Mouse (Mus musculus) retina, adult 2 months (tissue): Measurements from ENCODE around the gene Nxnl2.
"Not testable (repeated sequence)": the region's sequence is repeated elsewhere in the genome, so short reads cannot be mapped to it uniquely, and the experiment has no call there.

Source experiments
- DNase-seq: peaks from one replicate; pipeline ENCODE4 v3.0.0-alpha.2; 2012; ENCODE audit warnings: low read depth, low spot score

The Nxnl2 gene

DNA sequence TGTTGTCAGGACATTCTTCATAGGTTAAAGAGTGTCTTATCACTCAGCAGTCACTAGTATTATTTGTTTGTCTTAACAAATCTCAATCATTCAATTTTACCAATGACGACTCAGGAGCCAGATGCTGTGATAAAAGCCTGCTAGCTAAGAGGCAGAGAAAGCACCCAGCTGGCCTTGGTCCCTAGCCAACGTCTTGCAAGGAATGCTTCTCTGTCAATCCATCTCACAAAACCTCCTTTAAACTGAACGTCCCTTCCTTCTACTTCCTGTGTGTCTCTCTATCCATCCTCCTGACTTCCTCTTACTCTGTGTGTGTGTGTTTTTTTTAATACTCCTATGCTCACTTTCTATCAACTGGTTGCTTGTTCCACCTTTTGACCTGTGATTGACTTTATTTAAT is 8.5 kb downstream of the Nxnl2 start:
- DNase-seq: no peak

DNA sequence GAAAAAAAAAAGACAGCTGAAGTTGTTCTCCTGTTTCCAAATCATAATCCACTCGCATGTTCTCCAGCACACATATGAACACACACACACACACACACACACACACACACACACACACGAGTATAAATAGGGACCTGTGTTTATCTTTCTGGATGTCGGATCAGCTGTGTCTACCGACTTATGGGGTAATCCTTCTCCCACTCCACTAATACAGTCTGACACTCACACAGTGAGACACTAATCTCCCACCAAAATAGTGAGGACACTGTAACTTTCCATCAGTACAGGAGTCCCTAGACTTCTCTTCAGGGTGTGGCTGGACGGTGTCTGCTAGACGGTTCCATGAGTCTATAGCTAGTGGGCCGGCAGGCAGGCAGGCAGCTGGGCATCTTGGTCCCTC is 11.4 kb downstream of the Nxnl2 start:
- peak; percentile 76 for DNase-seq

DNA sequence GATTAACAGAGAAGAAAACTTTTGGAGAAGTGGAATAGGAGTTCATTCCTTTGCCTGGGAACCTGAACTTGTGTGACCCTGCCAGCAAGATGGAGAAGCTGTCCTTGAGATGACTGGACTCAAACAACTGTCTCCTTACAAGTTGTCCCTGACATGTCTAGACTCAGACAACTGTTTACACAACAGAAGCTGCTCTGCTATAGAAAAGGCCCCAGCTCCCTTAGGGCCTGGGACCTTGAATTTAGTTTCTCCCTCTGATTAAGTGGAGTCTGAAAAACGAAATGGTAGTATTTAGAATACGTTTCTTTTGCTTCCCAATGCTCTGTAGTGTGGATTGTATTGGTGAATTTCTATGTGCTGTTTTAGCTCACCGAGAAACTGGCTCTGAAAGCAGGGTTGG is 14.1 kb downstream of the Nxnl2 start:
- no peak for DNase-seq

DNA sequence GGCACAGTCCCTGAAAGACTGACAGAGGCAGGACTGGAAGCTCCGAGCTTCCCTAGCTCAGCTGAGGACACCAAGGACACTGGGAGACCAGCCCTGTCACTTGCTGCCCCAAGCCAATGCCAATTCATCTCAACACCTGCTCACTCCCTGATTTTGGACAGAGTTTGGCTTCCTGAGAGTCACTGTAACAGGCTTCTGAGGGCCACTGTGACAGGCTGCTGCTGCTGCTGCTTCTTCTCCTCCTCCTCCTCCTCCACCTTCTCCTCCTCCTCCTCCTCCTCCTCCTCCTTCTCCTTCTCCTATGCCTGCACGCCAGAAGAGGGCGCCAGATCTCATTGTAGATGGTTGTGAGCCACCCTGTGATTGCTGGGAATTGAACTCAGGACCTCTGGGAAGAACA is 19.5 kb downstream of the Nxnl2 start:
- no peak for DNase-seq

DNA sequence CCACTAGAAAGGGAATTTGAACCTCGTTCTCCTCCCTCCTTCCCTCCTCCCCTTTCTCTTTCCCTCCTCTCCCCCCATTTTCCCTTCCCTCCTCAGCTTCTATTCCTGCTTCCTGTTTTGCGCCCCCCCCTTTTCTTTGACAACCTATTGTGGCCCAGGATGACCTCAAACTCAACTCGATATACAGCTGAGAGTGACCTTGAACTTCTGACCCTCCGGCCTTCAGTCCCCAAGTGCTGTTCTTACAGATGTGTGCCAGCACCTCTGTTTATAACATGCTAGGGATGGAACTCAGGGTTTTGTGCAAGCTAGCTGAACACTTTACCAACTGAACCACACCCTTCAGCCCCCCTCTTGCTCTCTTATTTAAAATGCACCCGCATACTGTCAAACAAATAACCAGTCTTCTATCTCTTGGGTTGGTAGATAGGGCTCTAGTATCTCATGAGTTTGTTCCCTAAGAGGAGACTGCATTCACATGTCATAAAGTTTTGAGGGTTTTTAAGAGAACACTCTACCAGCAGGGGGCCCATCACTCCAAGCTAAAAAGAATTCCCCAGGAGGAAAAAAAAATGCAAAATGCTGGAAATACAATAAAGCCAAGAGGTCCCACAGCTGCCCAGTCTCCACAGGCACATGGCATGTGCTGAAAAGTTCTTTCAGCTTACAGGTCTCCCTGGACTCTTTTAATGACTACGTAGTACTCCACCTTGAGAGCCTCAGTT is 20.8 kb downstream of the Nxnl2 start:
- DNase-seq: no peak

DNA sequence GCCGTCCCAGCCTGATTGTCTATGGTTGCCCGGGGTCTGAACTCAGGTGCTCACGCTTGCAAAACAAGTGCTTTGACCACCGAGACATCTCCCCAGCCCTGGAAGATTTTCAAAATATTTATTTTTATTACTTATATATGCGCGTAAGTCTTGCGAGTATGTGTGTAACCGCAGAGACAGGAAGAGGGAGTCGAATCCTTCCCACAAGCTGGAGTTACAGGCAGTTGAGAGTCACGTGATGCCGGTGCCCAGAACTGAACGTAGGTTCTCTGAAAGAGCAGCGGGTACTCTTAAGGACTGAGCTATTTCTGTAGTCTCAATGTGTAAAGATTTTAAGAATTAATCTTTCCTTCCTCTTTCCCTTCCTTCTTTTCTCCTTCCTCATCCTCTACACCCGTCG is 23.1 kb downstream of the Nxnl2 start:
- no peak for DNase-seq

DNA sequence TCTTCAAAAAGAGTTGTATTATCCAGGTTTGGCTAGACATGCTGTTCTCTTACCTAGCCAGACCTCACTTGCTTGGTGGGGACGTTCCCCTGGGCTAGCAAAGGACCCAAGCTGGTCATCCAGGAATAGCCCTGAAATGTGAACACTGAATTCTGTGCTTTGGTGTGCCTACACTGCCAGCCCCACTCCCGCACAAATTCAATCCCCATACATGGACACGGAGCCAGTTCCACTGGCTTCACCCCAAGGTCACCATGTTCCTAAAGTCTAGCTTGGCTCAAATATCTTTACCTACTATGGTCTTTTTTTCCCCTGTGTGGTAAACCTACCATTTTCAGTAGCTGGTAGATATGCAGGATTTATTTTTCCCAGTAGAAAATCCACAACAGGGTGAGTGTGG is 26.9 kb downstream of the Nxnl2 start:
- no peak for DNase-seq

DNA sequence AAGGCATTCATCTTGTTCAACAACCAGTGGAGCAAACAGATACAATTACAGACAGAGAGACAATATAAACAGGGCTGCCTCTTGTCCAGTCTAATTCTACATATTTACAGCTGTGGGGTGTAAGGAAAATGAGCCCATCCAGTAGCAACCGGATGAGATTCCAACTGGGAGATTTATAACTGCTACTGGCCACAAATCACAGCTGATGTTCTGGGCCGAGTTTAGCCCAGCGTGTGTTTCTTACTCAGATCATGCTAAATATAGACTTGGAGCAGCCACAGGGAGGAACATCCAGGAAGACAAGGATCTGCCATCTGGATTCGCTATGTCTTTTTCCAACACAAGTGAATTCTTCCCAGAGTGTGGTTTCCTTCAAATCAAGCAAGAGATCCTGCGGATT is 27.4 kb downstream of the Nxnl2 start:
- no peak for DNase-seq

DNA sequence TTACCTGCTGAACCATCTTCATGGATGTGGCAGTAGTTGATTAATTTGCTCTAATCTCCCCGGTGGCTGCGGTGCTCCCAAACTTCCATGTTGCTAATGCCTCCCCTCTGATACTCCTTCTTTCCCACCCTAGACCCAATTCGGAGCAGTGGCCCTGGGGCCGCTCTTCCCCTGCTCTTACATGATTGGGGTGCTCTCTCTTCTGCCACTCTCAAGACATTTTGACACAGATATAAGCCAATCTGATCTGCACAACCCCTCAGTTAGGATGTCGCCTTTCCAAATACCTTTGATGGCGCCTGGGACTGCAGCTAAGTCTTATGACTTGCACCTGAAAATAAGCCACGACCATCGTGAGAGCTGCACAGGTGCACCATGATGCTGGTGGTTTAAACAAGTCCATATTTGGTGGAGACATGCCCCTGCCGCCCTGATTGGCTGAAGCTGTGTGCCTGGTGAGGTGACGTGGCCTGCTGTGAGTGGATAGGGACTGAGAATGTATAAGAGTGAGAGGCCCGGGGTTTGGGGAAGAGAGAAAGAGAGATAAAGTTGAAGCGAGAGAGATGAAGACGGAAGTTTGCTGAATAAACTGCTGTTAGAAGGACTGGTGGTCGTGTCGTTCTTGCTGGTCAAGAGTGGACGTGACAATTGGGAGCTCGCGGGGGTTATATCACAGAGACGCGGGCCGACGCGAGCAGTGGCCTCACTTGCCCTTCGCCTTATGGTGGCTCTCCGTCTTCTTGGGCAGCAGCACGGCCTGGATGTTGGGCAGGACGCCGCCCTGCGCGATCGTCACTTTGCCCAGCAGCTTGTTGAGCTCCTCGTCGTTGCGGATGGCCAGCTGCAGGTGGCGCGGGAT is 31.4 kb downstream of the Nxnl2 start:
- DNase-seq: not testable (repeated sequence)

DNA sequence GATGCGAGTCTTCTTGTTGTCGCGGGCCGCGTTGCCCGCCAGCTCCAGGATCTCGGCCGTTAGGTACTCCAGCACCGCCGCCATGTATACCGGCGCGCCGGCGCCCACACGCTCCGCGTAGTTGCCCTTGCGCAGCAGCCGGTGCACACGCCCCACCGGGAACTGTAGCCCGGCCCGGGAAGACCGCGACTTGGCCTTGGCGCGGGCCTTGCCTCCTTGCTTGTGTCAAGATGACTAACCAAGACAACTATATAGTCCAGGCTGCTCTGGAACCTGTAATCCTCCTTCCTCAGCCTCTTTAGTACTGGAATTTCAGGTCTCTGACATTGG is 32.0 kb downstream of the Nxnl2 start:
- DNase-seq: not testable (repeated sequence)

DNA sequence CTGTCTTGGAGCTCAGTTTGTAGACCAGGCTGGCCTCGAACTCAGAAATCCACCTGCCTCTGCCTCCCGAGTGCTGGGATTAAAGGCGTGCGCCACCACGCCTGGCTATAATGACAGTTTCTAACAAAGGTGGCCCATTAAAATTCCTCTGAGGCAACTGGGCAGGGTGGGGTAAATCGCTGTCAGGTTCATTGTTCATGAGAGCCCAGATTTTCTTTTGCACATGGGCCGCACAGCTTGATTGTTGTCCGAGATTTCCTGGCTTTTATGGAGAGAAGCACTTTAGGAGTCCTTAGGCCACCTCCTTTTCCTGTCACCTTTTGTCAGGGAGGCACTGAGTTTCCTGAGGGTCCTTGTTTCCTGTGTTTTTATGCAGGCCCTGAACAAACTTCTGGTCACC is 32.6 kb downstream of the Nxnl2 start:
- no peak for DNase-seq

DNA sequence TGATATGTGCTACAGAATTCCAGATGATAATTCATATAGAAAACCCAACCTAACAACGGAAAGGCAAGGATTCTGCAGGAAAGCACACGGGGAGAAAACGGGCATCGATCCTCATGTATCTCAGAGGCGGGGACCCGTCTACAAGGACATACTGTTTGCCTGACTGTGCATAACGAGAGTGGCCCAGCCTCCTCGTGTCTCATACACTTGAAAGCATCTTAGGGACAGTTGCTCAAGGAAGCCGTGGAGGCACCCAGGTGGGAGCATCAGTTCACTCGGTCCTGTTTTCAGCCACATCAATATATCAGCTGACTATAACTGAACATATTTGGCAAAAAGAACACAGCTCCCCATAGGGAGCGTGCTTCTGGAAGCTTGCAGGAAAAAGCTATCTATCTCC is 33.3 kb downstream of the Nxnl2 start:
- not testable (repeated sequence) for DNase-seq

DNA sequence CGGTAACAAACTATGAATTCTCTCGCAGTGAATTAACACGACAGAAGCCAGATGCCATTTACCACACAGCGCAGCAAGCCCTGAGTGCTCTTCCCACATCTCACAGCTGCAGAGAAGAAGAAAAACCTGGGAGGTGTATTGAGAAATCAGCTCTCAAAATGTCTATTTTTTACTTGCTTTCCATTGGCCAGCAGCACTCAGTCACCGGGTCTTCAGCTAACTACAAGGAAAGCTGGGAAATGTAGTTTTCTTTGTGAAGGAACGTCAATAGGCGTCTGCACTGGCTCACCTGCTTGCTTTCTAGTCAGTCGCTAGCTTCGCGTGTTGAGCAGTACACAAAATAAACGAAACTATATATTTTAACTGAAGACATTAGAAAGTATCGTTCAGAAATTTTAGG is 37.1 kb downstream of the Nxnl2 start:
- no peak for DNase-seq

DNA sequence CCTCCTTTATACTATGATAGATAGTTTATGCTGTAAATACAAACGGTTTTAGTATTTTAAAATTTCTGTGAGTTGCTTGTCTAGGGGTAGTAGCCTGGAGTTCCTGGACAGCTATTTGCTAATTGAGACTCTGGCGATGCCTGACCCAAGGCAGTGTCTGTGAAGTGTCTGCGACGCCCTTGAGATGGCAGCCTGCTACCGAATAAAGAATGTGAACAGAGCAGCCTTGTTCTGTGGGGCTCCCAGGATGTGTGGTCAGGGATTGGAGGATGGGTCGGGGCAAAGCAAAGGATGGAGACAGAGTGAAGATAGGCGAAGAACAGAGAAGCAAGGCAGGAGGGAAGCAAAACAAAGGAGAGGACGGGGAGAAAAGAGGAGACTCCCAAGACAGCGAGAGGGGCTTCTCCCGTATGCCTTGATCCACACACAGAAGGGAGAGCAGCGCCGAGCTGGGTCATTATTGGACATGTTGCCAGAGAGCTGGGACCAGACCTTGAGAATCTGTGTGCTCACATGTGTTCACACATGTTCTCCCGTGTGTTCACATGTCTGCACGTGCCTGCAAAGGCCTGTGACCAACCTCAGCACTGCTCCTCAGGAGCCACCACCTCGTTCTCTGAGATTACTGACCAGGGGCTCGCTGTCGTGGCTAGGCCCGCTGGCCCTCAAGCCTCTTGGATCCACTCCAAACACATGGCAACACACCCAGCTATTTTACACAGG is 37.7 kb downstream of the Nxnl2 start:
- DNase-seq: no peak

DNA sequence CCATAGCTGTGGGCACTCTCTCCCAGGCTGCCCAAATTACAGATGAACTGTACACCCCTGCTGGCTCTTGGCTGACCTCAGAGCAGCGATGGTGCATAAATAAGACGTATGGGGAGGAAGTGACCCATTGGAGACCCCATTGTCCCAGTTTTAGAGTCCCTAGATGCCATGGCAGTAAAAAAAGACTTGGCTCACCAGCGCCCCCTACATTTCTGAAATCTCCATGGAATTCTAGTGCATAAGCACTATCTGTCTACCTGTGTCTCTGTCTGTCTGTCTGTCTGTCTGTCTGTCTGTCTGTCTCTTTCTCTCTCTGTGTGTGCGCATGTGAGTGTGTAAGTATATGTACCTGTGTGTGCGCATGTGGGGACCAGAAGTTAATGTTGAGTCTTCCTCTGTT is 39.8 kb downstream of the Nxnl2 start:
- DNase-seq: no peak

DNA sequence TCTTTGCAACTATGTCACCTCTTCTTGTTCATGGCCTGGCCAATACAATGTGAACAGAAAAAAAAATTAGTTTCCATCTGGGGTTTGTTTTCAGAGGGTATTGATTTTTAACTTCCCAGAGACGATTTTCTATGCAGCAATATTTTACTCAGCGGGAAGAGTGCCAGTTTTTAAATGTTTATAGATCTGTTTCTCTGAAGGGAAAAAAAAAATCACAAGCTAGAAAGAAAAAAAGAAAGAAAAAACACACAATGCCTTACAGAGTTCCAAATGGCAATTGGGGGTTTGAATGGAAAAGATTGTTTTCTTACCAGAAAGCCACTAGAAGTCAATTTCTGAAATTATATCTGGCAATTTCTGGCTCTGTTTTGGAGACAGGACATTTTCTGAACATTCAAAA is 43.9 kb downstream of the Nxnl2 start:
- no peak for DNase-seq

DNA sequence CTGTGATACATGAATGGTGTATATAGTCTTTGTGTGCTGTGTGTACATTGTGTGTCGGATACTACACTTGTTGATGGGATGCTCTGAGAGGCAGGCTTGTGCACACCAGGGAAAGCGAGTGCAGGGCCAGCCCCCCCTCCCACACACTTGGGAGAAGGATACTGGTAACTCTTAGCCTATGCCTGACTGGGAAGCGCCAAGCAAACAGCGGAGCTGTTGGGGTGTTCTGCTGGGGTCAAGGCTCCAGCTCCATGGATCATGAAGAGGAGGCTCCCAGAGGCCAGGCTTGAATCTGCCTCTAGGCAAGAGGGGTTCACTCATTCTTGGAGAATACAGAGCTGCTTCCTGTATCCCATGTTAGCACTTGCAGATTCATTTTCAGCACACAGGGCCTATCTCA is 50.1 kb downstream of the Nxnl2 start:
- no peak for DNase-seq

DNA sequence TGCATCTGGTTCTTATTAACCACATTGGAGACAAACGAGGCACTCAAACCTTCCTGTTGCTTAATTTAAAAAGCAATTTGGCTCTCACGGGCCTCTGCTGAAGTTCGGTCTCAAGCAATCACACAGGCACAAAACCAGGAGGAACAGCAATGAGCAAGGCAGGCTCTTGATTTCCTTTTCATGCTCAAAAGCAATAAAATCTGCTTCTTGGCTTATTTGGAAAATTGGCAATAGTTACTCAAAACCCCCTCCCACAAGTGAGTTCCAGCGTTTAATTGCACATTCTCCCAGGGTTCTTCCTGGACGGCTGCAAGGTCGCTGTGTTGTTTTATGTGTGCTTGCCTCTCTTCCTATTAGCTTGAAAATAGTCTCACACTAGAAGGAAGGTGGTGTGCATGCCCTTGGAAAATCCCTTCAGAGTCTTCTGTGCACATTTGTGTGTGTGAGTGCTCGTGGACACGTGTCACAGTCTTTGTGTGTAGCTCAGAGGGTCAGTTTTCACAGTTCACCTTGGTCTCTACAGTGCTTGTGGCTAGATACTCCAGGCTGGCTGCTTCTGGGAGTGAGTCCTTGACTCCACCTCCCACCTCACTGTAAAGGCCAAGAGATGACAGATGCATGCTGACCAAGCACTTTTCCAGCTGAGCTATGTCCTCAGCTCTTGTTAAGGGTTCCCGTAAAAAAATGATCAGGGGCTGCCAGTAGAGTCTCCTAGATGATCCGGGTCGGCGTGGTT is 50.8 kb downstream of the Nxnl2 start:
- DNase-seq: no peak
